Mouse (Mus musculus): ENCODE data around the gene Cd79a. TPM values are rescaled to one million over a fixed set of nuclear protein-coding genes. Genes with fewer than 3 reads are reported as not detected.

The Cd79a gene
- polyA plus RNA-seq, 1 experiment from 2014 or later: 32.0 TPM

GRCm38 (mm10) chr7:24869080-24869479, 28.1 kb upstream of the Cd79a start:
- no peak for ATAC-seq
- DNase-seq: no peak
- TF ChIP-seq EP300 (IDR thresholded peaks at IDR 0.05; ENCODE audit: low read depth) (no peak), CTCF (IDR thresholded peaks at IDR 0.05; ENCODE audit: low read depth) (no peak)
- no peak overlapping the region for H3K9ac ChIP-seq (replicated peaks)
- H3K4me1 ChIP-seq (ENCODE audit: insufficient read depth): no peaks in the 10 kb centered on the region
- peaks cover 8% of the 10 kb centered on the region; the same call in 1 of the 2 replicates for H3K27me3 ChIP-seq (ENCODE audit: insufficient read depth, low read length)
- no peak overlapping the region for H3K4me3 ChIP-seq (ENCODE audit: low read depth, low read length)
- WGBS (ENCODE audit: insufficient replicate concordance): 60% methylated on average over 17 of the region's 17 CpGs
- no peak overlapping the region for H3K27ac ChIP-seq (ENCODE audit: low read depth)
- no peaks in the 10 kb centered on the region for H3K36me3 ChIP-seq (replicated peaks; ENCODE audit: insufficient read depth, low read length)
- no peak overlapping the region for H3K4me2 ChIP-seq (ENCODE audit: low read depth, low read length)
- H3K9me3 ChIP-seq (ENCODE audit: low read length): no peaks in the 10 kb centered on the region

DNA sequence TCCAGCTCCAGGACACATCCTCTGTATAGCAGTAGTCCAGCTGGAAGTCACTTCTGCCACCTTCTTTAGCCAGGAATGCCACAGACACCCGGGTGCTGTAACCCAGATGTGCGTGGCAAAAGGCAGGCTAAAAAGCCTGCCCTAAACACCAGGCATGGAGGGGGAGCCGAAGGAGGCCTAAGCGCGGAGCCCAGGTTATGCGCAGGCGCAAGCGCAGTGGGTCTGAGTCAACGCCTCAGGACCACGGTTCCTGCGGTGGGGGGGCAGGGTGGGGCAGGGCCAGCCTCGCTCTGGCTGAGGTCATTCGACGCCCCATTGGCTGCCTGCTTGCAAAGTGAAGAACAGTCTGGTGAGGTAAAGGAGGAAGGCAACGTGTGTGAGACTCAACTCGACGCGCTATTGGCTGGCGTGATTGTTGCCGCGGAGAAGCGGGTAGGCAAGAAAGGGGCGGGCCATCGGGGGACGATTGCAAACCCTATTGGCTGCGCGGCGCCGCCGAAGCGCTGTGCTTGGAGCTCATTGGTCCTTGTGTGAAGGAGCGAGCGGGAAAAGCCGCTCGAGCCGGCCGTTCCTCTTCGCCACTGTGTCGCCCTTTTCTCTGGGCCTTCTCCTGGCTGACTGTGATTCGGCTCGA, 27.5 kb upstream of the Cd79a start, which contains the start of the genes Lypd4 and Dmrtc2:
Lypd4 (minus strand) TSS at position 410 of the 634 bp plus-strand sequence.
Dmrtc2 (plus strand) TSS at position 526 of the 634 bp plus-strand sequence.
- Histone ChIP-seq H3K4me3 (ENCODE audit: low read depth, low read length) (no peak within 1 kb of the TSS), H3K9me3 (ENCODE audit: low read length) (no peaks in the 10 kb centered on the region), H3K27ac (ENCODE audit: low read depth) (no peak within 1 kb of the TSS), H3K4me1 (ENCODE audit: insufficient read depth) (no peaks in the 10 kb centered on the region), H3K4me2 (ENCODE audit: low read depth, low read length) (no peak within 1 kb of the TSS), H3K27me3 (ENCODE audit: insufficient read depth, low read length) (peaks cover 8% of the 10 kb centered on the region; the same call in 1 of the 2 replicates), H3K9ac (replicated peaks) (no peak within 1 kb of the TSS), H3K36me3 (replicated peaks; ENCODE audit: insufficient read depth, low read length) (no peaks in the 10 kb centered on the region)
- no peak for ATAC-seq
- TF ChIP-seq EP300 (IDR thresholded peaks at IDR 0.05; ENCODE audit: low read depth) (no peak), CTCF (IDR thresholded peaks at IDR 0.05; ENCODE audit: low read depth) (no peak)
- WGBS (ENCODE audit: insufficient replicate concordance): 55% methylated on average over 41 of the region's 41 CpGs
- DNase-seq: no peak

DNA sequence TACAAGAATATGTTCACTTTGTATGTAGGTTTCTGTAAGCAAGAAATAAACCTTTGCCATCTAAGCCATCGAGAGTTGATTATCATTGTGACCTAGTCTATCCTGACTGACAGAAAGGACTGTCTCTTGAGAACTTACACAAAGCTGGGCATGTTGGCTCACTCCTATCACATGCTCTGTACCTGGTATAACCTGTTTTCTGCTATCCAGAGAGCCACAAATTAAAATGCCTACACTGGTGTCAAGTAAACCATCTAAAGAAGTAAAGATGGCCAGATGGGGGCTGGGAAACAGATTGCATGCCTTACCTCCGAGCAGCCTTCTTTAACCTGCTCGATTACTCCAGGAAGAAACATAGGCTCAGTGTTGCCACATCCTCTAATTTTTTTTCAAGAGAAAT, 19.6 kb upstream of the Cd79a start:
- WGBS (ENCODE audit: insufficient replicate concordance): 56% methylated on average over 3 of the region's 3 CpGs
- no peak for TF ChIP-seq CTCF (IDR thresholded peaks at IDR 0.05; ENCODE audit: low read depth)
- H3K4me3 ChIP-seq (ENCODE audit: low read depth, low read length): no peak overlapping the region
- no peak overlapping the region for H3K4me2 ChIP-seq (ENCODE audit: low read depth, low read length)
- no peaks in the 10 kb centered on the region for H3K36me3 ChIP-seq (replicated peaks; ENCODE audit: insufficient read depth, low read length)
- no peak overlapping the region for H3K9ac ChIP-seq (replicated peaks)
- ATAC-seq: no peak
- H3K27me3 ChIP-seq (ENCODE audit: insufficient read depth, low read length): no peaks in the 10 kb centered on the region
- no peak overlapping the region for H3K27ac ChIP-seq (ENCODE audit: low read depth)
- H3K9me3 ChIP-seq (ENCODE audit: low read length): no peaks in the 10 kb centered on the region
- H3K4me1 ChIP-seq (ENCODE audit: insufficient read depth): no peaks in the 10 kb centered on the region
- no peak for DNase-seq

DNA sequence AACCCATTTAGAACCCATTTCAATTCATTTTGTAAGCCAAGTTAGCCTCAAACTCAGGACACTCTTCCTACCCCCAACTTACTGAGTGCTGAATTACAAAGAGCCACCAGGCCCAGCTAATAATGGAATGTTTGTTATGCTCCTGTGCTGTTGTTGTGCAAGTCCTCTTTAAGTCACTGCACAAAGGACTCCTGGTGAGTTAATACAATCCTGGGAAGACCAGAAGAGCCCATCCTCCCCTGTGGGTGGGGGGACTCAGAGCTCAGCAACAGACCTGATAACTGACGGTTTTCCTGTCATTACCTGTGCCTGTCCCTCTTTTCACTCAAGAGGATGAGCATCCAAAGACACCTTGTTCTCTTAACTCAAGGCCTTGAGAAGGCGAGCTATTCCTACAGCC, 17.6 kb upstream of the Cd79a start:
- TF ChIP-seq EP300 (IDR thresholded peaks at IDR 0.05; ENCODE audit: low read depth): no peak
- TF ChIP-seq CTCF (IDR thresholded peaks at IDR 0.05; ENCODE audit: low read depth): no peak
- DNase-seq (no peak), ATAC-seq (no peak)
- H3K4me3 ChIP-seq (ENCODE audit: low read depth, low read length): no peak overlapping the region
- no peaks in the 10 kb centered on the region for H3K9me3 ChIP-seq (ENCODE audit: low read length)
- no peak overlapping the region for H3K27ac ChIP-seq (ENCODE audit: low read depth)
- no peak overlapping the region for H3K4me2 ChIP-seq (ENCODE audit: low read depth, low read length)
- H3K9ac ChIP-seq (replicated peaks): no peak overlapping the region
- 0 out of 2 replicates have a peak, but pooled peaks cover 2% of the 10 kb centered on the region for H3K4me1 ChIP-seq (ENCODE audit: insufficient read depth)
- 58% methylated on average over 2 of the region's 2 CpGs for WGBS (ENCODE audit: insufficient replicate concordance)
- H3K36me3 ChIP-seq (replicated peaks; ENCODE audit: insufficient read depth, low read length): no peaks in the 10 kb centered on the region
- H3K27me3 ChIP-seq (ENCODE audit: insufficient read depth, low read length): no peaks in the 10 kb centered on the region

DNA sequence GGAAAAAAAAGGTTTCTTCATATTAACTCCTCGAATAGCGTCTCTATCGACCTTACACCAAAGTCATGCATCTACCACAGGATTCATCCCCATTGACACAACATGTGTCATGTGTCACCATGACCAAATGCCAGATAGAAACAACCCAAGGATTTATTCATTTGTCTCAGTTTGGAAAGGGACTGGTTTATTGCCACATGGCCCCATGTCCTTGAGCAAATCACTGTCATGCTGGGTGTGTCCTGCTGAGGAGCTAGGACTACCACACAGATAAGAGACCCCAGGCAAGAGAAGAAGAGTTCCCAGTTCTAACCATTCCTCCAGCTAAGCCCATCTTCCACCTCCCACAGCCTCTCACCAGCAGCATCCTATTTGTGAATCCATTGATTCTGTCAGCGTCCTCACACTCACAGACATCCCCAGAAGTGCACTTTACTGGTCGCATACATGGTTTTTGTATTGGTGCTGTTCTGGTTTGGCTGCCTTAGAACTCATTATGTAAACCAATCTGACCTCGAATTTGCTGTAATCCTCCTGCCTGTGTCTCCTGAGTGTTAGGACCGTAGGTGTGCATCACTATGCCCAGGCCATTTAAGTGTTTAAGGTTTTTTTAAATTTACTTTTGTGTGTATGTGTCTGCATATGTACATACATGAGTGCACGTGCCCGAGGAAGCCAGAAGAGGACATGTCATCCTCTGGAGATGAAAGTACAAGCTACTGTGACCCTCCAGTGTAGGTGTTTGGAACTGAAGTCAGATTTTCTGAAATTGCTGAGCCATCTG, 14.6 kb upstream of the Cd79a start:
- no peaks in the 10 kb centered on the region for H3K9me3 ChIP-seq (ENCODE audit: low read length)
- no peak for ATAC-seq
- H3K36me3 ChIP-seq (replicated peaks; ENCODE audit: insufficient read depth, low read length): peaks cover 23% of the 10 kb centered on the region
- no peak overlapping the region for H3K4me3 ChIP-seq (ENCODE audit: low read depth, low read length)
- TF ChIP-seq EP300 (IDR thresholded peaks at IDR 0.05; ENCODE audit: low read depth) (no peak), CTCF (IDR thresholded peaks at IDR 0.05; ENCODE audit: low read depth) (no peak)
- no peak overlapping the region for H3K27ac ChIP-seq (ENCODE audit: low read depth)
- DNase-seq: no peak
- no peak overlapping the region for H3K9ac ChIP-seq (replicated peaks)
- H3K4me1 ChIP-seq (ENCODE audit: insufficient read depth): peaks cover 23% of the 10 kb centered on the region
- 87% methylated on average over 9 of the region's 9 CpGs for WGBS (ENCODE audit: insufficient replicate concordance)
- no peaks in the 10 kb centered on the region for H3K27me3 ChIP-seq (ENCODE audit: insufficient read depth, low read length)
- no peak overlapping the region for H3K4me2 ChIP-seq (ENCODE audit: low read depth, low read length)

GRCm38 (mm10) chr7:24883896-24884692, 13.1 kb upstream of the Cd79a start, which contains the start of gene Rps19:
Rps19 (plus strand) TSS chr7:24884371.
- DNase-seq: peak; percentile 98
- TF ChIP-seq CTCF (IDR thresholded peaks at IDR 0.05; ENCODE audit: low read depth) (peak; percentile 75), EP300 (IDR thresholded peaks at IDR 0.05; ENCODE audit: low read depth) (peak; percentile 91)
- Histone ChIP-seq H3K36me3 (replicated peaks; ENCODE audit: insufficient read depth, low read length) (peaks cover 38% of the 10 kb centered on the region), H3K4me1 (ENCODE audit: insufficient read depth) (peaks cover 23% of the 10 kb centered on the region), H3K27ac (ENCODE audit: low read depth) (peak within 1 kb of the TSS; percentile 97), H3K27me3 (ENCODE audit: insufficient read depth, low read length) (no peaks in the 10 kb centered on the region), H3K4me2 (ENCODE audit: low read depth, low read length) (peak within 1 kb of the TSS; percentile 85), H3K9ac (replicated peaks) (peak within 1 kb of the TSS; percentile 98), H3K4me3 (ENCODE audit: low read depth, low read length) (peak within 1 kb of the TSS; percentile 83), H3K9me3 (ENCODE audit: low read length) (no peaks in the 10 kb centered on the region)
- WGBS (ENCODE audit: insufficient replicate concordance): under 1% methylated on average over 53 of the region's 57 CpGs
- ATAC-seq: peak; percentile 94
